Mouse (Mus musculus): ENCODE measurements at regions not wholly inside any gene's neighbourhood (a gene's known extent, or its start where the extent isn't known, plus 50 kb on each side); places are given as distances from the start of the nearest gene placed in this dataset.
A peak's percentile ranks its signal among the peaks of the same experiment; 100 is the strongest.

GRCm38 (mm10) chr10:74722971-74723370 lies 244.0 kb upstream of the Gnaz start:
- no peak for DNase-seq

- DNase-seq = no peak
These were observed 217.5 kb upstream of the Gnaz start for GRCm38 (mm10) chr10:74749446-74749845.

DNA sequence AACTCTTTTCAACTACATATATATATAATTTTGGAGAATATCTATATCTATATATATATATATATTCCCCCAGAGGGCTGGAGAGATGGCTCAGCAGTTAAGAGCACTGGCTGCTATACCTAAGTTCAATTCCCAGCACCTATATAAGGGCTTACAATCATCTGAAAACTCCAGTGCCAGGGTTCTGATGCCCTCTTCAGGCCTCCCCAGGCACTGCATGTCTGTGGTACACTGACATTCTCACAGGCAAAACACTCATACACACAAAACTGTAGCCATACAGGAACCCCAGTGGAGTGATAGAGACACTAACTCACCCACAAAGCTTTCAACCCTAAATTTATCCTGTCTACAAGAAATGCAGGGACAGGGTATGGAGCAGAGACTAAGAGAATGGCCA lies 216.1 kb upstream of the Gnaz start:
- no peak for DNase-seq

GRCm38 (mm10) chr10:74760734-74761133 lies 206.2 kb upstream of the Gnaz start:
- DNase-seq = no peak

DNA sequence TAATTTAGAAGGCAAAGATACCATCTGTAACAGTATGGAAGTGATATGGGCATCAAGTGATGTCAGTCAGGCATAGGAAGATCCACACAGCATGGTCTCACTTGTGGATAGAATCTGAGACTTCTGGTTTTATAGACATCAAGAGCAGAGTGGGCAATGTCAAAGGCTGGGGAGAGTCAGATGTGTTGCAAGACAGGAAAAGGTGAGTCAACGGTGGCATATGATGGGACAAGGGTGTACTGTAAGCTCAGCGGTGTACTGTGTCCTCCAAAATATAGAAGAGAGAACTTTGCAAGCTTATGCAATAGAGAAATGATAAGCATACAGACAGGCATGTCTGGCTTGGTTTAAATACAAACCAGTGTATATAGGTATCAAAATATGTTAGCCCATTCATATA lies 177.7 kb upstream of the Gnaz start:
- DNase-seq = no peak

DNA sequence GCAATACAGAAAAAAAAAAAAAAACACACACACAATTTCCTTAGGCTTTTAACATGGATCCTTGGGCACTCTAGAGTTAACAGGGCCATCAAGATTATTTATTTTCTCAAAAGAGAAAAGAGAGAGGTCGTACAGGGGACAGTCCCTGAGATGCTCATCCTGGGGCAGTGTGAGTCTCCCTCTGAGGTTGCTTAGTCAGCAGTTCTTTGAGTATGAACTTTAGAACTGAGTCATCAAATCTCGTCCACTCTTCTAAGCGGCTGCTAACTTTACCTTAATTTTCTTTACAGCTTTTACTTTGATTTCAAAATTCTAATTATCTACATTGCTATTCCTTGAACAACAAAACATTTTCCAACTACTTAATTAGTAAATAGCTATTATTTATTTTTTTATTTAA lies 177.0 kb upstream of the Gnaz start:
- no peak for DNase-seq

DNA sequence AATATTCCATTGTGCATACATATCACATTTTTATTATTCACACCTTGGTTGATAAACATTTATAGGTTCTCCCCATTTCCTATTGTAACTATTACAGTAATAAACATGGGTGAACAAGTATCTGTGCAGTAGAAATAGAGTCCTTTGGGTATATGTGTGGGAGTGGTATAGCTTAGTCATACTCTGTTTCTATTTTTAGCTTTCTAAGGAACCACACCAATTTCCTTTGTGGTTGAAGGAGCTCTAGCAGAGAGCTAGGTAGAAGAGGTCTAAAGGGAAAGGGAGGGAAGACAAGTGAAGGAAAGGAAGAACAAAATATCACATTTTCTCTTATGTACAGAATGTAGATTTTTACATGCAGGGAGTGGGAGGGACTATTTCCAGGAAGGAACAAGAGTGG lies 143.6 kb upstream of the Gnaz start:
- DNase-seq = no peak

- no peak for DNase-seq
These were observed 132.6 kb upstream of the Gnaz start for GRCm38 (mm10) chr10:74834359-74834758.

GRCm38 (mm10) chr10:74848372-74848771 lies 118.6 kb upstream of the Gnaz start:
- peak; percentile 87 for DNase-seq

- DNase-seq = no peak
These were observed 111.8 kb upstream of the Gnaz start for GRCm38 (mm10) chr10:74854991-74855664.

Measured in kidney, postnatal 10 days (tissue).